Mouse (Mus musculus) megakaryocyte, embryonic 14.5 days (primary cell): Measurements from ENCODE around the gene Ccdc65.

Experiments used
- FLI1 ChIP-seq: IDR thresholded peaks from 2 replicates; pipeline ENCODE4 v1.6.1; 2012; ENCODE audit warnings: low read length, inconsistent platforms, mixed read lengths
- GATA1 ChIP-seq: IDR thresholded peaks from 3 replicates; pipeline ENCODE4 v1.6.1; 2012; ENCODE audit warnings: mixed read lengths, low read length, inconsistent platforms, borderline replicate concordance

DNA sequence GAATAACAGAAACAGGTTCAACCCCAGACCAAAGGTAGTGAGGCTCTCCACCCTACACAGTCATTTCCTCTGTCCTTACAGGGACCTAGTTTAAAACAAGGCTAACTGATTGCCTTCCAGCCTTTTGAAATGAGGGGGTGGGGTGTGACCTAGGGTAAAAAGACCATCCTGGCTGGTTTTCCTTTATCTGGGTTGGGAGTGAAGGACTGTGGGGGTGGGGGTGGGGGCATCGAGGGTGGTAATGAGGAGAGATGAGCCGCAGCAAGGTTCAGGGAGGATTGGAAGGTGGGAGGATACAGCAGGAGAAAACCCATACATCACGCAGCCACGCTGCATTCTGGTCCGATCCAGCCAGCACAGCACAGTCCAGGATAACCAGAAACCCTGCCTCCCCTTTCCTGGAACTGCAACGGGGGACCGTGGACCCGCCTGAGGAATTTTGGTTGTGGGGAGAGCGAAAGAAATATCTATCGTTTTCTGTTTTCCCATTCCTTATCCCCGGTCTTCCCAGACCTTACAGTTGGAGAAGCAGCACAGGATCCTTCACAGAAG lies 32.9 kb upstream of the Ccdc65 start:
- TF ChIP-seq GATA1 (no peak), FLI1 (no peak)
